Mouse (Mus musculus): ENCODE measurements around the gene Sytl1. TPM values are rescaled to one million over a fixed set of nuclear protein-coding genes. Genes with fewer than 3 reads are reported as not detected.

Gene Sytl1
- total RNA-seq, 1 experiment from 2014 or later = 4.4 TPM

Other genes with a start within 250 kb of the Sytl1 start
- gene Wasf2, start 132.6 kb downstream of the Sytl1 start, total RNA-seq (2017) = 66.9 to 107 TPM (median 85.9 TPM) in 3 replicates
- gene Cd164l2, start 51.0 kb downstream of the Sytl1 start, total RNA-seq (2017) = not detected in 3 replicates
- not detected in 3 replicates for gene Gpr3, start 50.6 kb downstream of the Sytl1 start, total RNA-seq (2017)
- 0.87 to 12.3 TPM (median 3.8 TPM) in 3 replicates for gene Map3k6, start 22.3 kb downstream of the Sytl1 start, total RNA-seq (2017)
- 13.8 to 25.7 TPM (median 19.1 TPM) in 3 replicates for gene Tmem222, start 14.7 kb upstream of the Sytl1 start, total RNA-seq (2017)
- 10.9 to 11.7 TPM (median 11.3 TPM) in 3 replicates for gene Wdtc1, start 90.4 kb upstream of the Sytl1 start, total RNA-seq (2017)
- 7.0 to 24.9 TPM (median 10.2 TPM) in 3 replicates for gene Slc9a1, start 106.6 kb upstream of the Sytl1 start, total RNA-seq (2017)
- not detected in 3 replicates for gene Tent5b, start 217.0 kb upstream of the Sytl1 start, total RNA-seq (2017)
- gene Trnp1, start 235.4 kb upstream of the Sytl1 start, total RNA-seq (2017) = not detected in 3 replicates

Data from monocyte, adult 5-6 weeks (primary cell).